Comparison of ENCODE assay signal across 9 mouse cellular contexts in the genomic region with DNA sequence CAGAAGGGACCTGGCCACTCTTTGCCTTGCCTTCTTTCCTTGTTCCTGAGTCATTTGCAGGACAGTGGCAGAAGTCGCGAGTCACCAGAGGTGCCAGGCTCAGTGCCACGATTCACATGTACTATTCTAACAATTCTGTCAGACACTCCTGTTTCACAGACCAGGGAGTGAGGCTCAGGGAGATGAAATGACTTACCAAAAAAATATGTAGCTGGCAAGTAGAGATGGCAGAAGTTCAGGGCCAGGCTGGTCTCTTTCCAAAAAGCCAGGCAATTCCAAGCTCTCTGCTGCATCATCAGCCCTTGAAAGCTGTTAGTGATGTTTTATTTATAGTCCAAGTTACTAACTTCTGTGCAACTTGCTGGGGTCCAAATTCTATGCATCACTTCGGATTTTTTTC.
DNase-seq lines count a peak whose midpoint lies in the region; ATAC-seq lines count a peak whose summit lies in the region.
"Had no signal": no experiment of that assay in that cellular context is flagged by ENCODE, and none has a peak within 500 bp of the region (broad histone marks: within the 10 kb centered on the region; RNA-seq: fewer than 3 reads in every experiment).

No protein-coding gene starts in this region.

- H3K9ac ChIP-seq in forebrain, embryonic 14.5 days (ENCODE audit: low read length): no peak overlapping the region
- no peak overlapping the region for H3K9ac ChIP-seq in neural tube, embryonic 14.5 days (replicated peaks; ENCODE audit: low read depth, low read length)

- no peak overlapping the region for H3K4me3 ChIP-seq in forebrain, embryonic 14.5 days (ENCODE audit: low read depth, low read length)
- no peak overlapping the region for H3K4me3 ChIP-seq in forebrain, embryonic 10.5 days
- no peak overlapping the region for H3K4me3 ChIP-seq in neural tube, embryonic 14.5 days (ENCODE audit: low read depth, low read length)

- H3K36me3 ChIP-seq in forebrain, embryonic 14.5 days (ENCODE audit: control insufficient read depth, insufficient read depth, low read length): no peaks in the 10 kb centered on the region
- no peaks in the 10 kb centered on the region for H3K36me3 ChIP-seq in forebrain, embryonic 10.5 days (replicated peaks)
- no peaks in the 10 kb centered on the region for H3K36me3 ChIP-seq in neural tube, embryonic 14.5 days (ENCODE audit: control insufficient read depth, insufficient read depth, low read length)

- 61% methylated on average over 4 of the region's 4 CpGs for WGBS in forebrain, embryonic 14.5 days
- WGBS in forebrain, embryonic 10.5 days: 87% methylated on average over 4 of the region's 4 CpGs
- WGBS in neural tube, embryonic 14.5 days: 67% methylated on average over 4 of the region's 4 CpGs

- peak; percentile 8 for DNase-seq in forebrain, embryonic 14.5 days (ENCODE audit: low spot score)
- DNase-seq in forebrain, embryonic 10.5 days (ENCODE audit: extremely low spot score, low spot score): no peak
- DNase-seq in 416B (ENCODE audit: low read depth): peak; percentile 37
- DNase-seq in frontal cortex, postnatal 10 days (ENCODE audit: low spot score in 2 of 2): peak; percentile 6 to 8
- DNase-seq in layer of hippocampus, adult 9-10 months (ENCODE audit: low spot score): peak; percentile 20
- DNase-seq in embryo, embryonic 11 days: no peak
- no peak for DNase-seq in spleen, postnatal 14 days (ENCODE audit: low spot score in 2 of 2)

- H3K4me1 ChIP-seq in forebrain, embryonic 14.5 days (ENCODE audit: control insufficient read depth, insufficient read depth, low read length): no peaks in the 10 kb centered on the region
- H3K4me1 ChIP-seq in forebrain, embryonic 10.5 days: peaks cover 9% of the 10 kb centered on the region
- H3K4me1 ChIP-seq in neural tube, embryonic 14.5 days (ENCODE audit: control insufficient read depth, insufficient read depth, low read length): peaks cover 5% of the 10 kb centered on the region; the same call in 1 of the 2 replicates

- no peaks in the 10 kb centered on the region for H3K27me3 ChIP-seq in forebrain, embryonic 14.5 days (replicated peaks; ENCODE audit: control insufficient read depth, insufficient read depth, low read length)
- H3K27me3 ChIP-seq in forebrain, embryonic 10.5 days (ENCODE audit: poor library complexity, severe bottlenecking): no peaks in the 10 kb centered on the region
- no peaks in the 10 kb centered on the region for H3K27me3 ChIP-seq in neural tube, embryonic 14.5 days (ENCODE audit: control insufficient read depth, insufficient read depth, low read length)
- H3K27me3 ChIP-seq: CH12.LX had no signal

- no peak for ATAC-seq in forebrain, embryonic 14.5 days
- no peak for ATAC-seq in neural tube, embryonic 14.5 days (ENCODE audit: low read depth)

- H3K27ac ChIP-seq in forebrain, embryonic 14.5 days (ENCODE audit: low read depth, low read length): no peak overlapping the region
- no peak overlapping the region; the same call in 1 of the 2 replicates for H3K27ac ChIP-seq in forebrain, embryonic 10.5 days
- peak overlapping the region; percentile 36; the same call in 1 of the 2 replicates for H3K27ac ChIP-seq in neural tube, embryonic 14.5 days (ENCODE audit: low read depth, low read length)

- H3K9me3 ChIP-seq in forebrain, embryonic 14.5 days (replicated peaks; ENCODE audit: control insufficient read depth, low read length): no peaks in the 10 kb centered on the region
- 0 out of 2 replicates have a peak, but pooled peaks cover 3% of the 10 kb centered on the region for H3K9me3 ChIP-seq in forebrain, embryonic 10.5 days
- no peaks in the 10 kb centered on the region for H3K9me3 ChIP-seq in neural tube, embryonic 14.5 days (ENCODE audit: control insufficient read depth, low read length)

- no peak overlapping the region for H3K4me2 ChIP-seq in forebrain, embryonic 14.5 days (ENCODE audit: low read length)
- H3K4me2 ChIP-seq in neural tube, embryonic 14.5 days (ENCODE audit: low read depth, low read length): no peak overlapping the region

Comparison
In these comparisons a context has a peak if more than half of its experiments do, and no peak if none do; other contexts are left out.
1. DNase-seq: peak in forebrain, embryonic 14.5 days (single experiment), 416B (single experiment), frontal cortex, postnatal 10 days (2 of 2) and layer of hippocampus, adult 9-10 months (single experiment); none in forebrain, embryonic 10.5 days (single experiment), embryo, embryonic 11 days (single experiment) and spleen, postnatal 14 days (0 of 2).